Mouse (Mus musculus): ENCODE data around the gene Map1lc3b.

GRCm38 (mm10) chr8:121585159-121585825 lies 4.9 kb upstream of the Map1lc3b start:
- no peak for TF ChIP-seq CTCF (IDR thresholded peaks at IDR 0.05; ENCODE audit: control insufficient read depth, insufficient read depth, insufficient read length)
- TF ChIP-seq MYOD1 (IDR thresholded peaks at IDR 0.05; ENCODE audit: control insufficient read depth, insufficient read length, low read depth): no peak
- peak; percentile 75 for TF ChIP-seq USF1 (IDR thresholded peaks at IDR 0.05; ENCODE audit: low read depth)
- TF ChIP-seq FOSL1 (IDR thresholded peaks at IDR 0.05; ENCODE audit: insufficient read depth, low read length, poor library complexity, severe bottlenecking): no peak
- TF ChIP-seq MAX (IDR thresholded peaks at IDR 0.05): peak; percentile 19
- peak; percentile 85 for TF ChIP-seq CEBPB (IDR thresholded peaks at IDR 0.05; ENCODE audit: low read depth)

Data from C2C12 (cell line).